Mouse (Mus musculus) lung, postnatal 14 days (tissue): ENCODE measurements around the gene Papss2.

Experiments
- DNase-seq: peaks from one replicate; pipeline ENCODE4 v3.0.0; 2021

Gene Papss2

GRCm38 (mm10) chr19:32595506-32596286, at the start of gene Papss2:
Gene Papss2 (plus strand): TSS chr19:32595790.
- DNase-seq = peak; percentile 71

GRCm38 (mm10) chr19:32547396-32547795, 48.2 kb upstream of the Papss2 start:
- no peak for DNase-seq

- DNase-seq = no peak
These were observed 47.4 kb upstream of the Papss2 start for GRCm38 (mm10) chr19:32548202-32548601.

GRCm38 (mm10) chr19:32550446-32550845, 45.1 kb upstream of the Papss2 start:
- DNase-seq = no peak

- DNase-seq = no peak
These were observed 44.1 kb upstream of the Papss2 start for GRCm38 (mm10) chr19:32551442-32551841.

- no peak for DNase-seq
These were observed 43.5 kb upstream of the Papss2 start for GRCm38 (mm10) chr19:32552106-32552505.

GRCm38 (mm10) chr19:32553310-32553709, 42.3 kb upstream of the Papss2 start:
- DNase-seq = no peak

GRCm38 (mm10) chr19:32555257-32555656, 40.3 kb upstream of the Papss2 start:
- DNase-seq = no peak

GRCm38 (mm10) chr19:32567025-32567424, 28.6 kb upstream of the Papss2 start:
- peak; percentile 7 for DNase-seq

- DNase-seq = no peak
These were observed 28.1 kb upstream of the Papss2 start for GRCm38 (mm10) chr19:32567447-32567846.

GRCm38 (mm10) chr19:32568470-32568869, 27.1 kb upstream of the Papss2 start:
- no peak for DNase-seq

GRCm38 (mm10) chr19:32568961-32569653, 26.5 kb upstream of the Papss2 start:
- DNase-seq = no peak

GRCm38 (mm10) chr19:32569725-32570124, 25.9 kb upstream of the Papss2 start:
- no peak for DNase-seq

GRCm38 (mm10) chr19:32572191-32572590, 23.4 kb upstream of the Papss2 start:
- DNase-seq = no peak

GRCm38 (mm10) chr19:32573259-32573658, 22.3 kb upstream of the Papss2 start:
- DNase-seq = no peak

- no peak for DNase-seq
These were observed 20.7 kb upstream of the Papss2 start for GRCm38 (mm10) chr19:32574846-32575245.

GRCm38 (mm10) chr19:32577749-32578148, 17.8 kb upstream of the Papss2 start:
- no peak for DNase-seq

GRCm38 (mm10) chr19:32583091-32583766, 12.4 kb upstream of the Papss2 start:
- DNase-seq = no peak

GRCm38 (mm10) chr19:32587727-32588126, 7.9 kb upstream of the Papss2 start:
- no peak for DNase-seq

GRCm38 (mm10) chr19:32592749-32593148, 2.8 kb upstream of the Papss2 start:
- DNase-seq = no peak

- DNase-seq = no peak
These were observed 1.7 kb upstream of the Papss2 start for GRCm38 (mm10) chr19:32593870-32594269.

- no peak for DNase-seq
These were observed 472 bp upstream of the Papss2 start for GRCm38 (mm10) chr19:32595131-32595505.

GRCm38 (mm10) chr19:32599006-32599405, 3.4 kb downstream of the Papss2 start:
- DNase-seq = no peak

- no peak for DNase-seq
These were observed 3.8 kb downstream of the Papss2 start for GRCm38 (mm10) chr19:32599436-32599835.
